Mouse (Mus musculus) kidney, postnatal 10 days (tissue): ENCODE results near the gene Spsb3.

ENCODE experiments used
- DNase-seq: peaks from one replicate; pipeline ENCODE4 v3.0.0; 2021; ENCODE audit warnings: mixed read lengths

Spsb3 gene

DNA sequence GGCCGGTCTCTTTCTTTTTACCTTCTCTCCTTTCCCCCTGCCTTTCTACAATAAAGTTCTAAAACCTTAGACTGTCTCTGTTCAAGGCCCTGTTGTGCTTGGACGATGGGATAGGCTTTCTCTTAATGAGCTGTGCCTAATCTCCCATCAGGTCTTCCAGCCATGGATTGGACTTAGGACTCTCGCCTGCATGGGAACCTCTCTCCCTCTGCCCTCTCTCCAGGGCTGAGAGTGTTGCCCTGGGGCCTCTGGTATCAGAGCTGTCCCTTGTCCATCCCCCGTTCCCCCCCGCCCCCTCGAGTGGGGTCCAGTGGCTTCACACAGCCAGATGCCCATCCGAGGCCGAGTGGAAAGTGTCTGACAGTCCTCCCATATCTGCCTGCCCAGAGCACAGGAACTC, 11.5 kb upstream of the Spsb3 start:
- DNase-seq = no peak

DNA sequence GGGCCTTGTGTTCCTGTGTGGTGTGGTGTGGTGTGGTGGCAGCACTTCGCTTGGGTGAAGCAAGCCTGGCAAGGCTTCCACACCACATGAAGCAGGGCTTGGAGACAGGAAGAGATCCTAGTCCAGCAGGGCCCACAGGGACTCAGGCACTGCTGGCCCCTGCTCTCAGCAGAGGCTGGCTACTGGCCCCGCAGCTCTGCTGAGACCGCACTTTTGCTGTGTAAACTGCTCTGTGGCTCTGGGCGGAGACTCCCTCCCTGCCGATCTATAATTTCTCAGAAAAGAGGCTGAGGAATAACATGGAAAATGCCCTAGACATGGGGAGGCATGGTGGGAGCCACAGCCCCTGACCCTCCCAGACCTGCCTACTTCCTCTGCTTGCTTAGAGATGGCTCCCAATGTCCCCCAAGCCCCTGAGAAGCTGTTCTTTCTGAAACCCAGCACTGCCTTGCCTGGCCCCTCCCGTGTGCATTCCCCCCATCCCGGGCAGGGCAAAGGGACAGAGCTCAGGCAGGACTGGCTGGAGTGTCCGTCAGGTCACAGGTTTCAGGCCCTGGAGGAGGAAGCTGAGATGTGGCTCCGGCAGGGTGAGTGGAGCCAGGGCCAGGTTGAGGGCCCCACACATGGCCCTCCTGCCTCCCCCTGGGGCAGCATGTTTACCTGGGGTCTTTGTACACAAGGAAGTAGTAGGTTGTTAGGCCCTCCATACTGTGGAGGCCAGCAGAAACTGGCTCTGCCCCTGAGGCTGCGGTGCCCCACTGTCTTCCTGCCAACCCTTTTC, 8.9 kb upstream of the Spsb3 start:
- peak; percentile 71 for DNase-seq

GRCm38 (mm10) chr17:24878117-24878397, 8.4 kb upstream of the Spsb3 start:
- peak; percentile 82 for DNase-seq

DNA sequence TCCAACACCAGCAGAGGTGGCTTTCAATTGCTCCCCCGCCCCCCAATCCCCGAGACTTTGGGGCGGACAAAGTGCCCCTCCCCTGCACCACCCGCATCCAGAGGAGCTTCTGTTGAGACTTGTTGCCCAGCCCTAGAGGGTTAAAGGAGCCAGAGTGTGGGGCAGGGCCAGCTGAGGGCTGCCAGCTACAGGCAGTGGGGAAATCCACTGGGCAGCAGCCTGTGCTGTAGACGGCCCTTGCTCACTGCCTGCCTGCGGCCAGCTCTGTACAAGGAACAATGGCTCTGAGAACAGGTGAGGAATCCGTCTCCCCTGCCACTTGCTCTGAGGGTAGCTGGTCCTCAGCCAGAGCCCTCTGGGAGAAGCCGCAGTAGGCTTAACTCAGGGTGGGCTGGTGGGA, 7.9 kb upstream of the Spsb3 start:
- no peak for DNase-seq

GRCm38 (mm10) chr17:24881738-24882440, 4.6 kb upstream of the Spsb3 start:
- peak; percentile 66 for DNase-seq

DNA sequence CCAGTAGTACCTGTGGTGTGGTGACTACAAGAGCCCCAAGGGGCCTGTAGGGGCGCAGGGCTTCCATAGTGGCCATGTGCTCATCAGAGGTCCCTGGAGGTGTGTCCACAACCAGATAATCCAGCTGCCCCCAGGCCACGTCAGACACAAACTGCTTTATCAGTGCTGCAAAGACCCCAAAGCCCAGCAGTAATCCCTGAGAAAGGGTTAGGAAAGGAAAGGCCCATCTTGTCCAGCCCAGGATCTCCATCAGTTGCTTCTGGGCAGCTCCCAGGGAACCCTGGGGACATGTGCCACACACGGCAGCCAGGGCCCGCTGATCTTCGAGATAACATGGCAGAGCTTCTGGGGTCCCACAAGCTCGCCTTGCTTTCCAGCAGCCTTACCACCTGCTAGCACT, 2.1 kb upstream of the Spsb3 start:
- no peak for DNase-seq

DNA sequence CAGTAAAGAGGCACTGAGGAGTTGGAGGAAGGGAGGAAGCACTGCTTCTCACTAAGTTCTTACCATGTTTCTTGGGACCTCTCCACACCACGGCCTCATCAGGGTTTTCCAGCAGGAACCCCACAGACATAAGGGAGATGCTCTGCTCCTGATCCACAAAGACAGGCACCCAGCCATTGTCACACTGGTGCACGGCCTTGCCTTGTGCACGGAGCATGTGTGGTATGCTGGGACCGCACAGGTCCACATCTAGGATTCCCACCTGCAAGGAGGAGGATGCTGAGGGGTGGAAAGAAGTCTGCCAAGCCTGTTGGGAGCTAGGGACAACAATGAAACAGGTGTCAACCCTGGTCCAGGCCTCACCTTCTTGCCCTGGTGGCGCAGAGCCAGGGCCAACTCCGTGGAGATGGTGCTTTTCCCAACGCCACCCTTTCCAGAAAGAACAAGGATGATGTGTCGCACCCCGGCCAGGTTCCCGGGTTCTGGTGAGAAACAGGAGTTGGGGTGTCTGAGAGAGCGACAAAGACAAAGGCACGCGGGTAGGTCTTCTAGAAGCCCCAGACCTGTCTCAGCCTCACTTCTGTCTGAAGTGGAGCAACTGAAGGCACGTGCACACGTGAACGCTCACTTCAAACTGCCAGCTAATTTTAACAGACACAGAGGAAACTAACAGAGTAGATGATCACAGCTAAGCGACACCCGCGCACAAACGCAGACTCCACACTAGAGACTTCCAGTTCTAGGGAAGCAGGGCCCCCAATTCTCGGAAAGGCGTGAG, 898 bp upstream of the Spsb3 start:
- DNase-seq = no peak

- no peak for DNase-seq
These were observed 459 bp downstream of the Spsb3 start for GRCm38 (mm10) chr17:24886932-24887271.

DNA sequence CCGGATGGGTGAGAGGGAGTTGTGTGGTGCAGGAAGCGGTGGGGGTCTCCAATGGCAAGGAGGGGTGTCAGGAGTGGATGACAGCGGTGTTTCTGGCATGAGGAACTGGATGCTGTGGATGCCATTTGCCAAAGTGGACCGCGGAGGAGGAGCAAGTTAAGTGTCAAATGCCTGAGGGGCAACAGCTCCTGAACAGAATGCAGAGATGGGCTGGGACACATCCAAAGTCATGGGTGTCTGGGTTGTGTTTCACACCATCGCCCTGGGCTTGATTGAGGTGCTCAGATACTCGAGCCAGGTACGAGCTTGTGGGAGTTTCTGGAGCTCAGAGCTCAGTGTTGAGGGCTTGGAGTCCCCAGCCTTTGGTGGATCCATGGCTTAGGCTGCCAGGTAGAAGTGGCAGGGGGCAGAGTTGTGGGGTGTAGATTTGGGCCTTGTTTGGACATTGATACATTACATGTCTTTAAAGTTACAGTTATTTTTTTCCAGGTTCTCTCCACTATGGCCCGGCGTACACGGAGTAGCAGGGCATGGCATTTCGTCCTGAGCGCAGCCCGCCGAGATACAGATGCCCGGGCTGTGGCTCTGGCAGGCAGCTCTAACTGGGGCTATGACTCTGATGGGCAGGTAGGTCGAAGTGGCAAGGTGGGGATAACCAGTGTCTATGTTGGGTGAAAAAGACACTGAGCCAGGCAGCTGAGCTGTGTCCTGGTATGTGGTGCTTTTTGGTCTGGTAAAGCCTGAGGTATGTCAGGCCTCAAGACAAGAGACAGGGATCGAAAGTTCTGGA, 1.0 kb downstream of the Spsb3 start:
- DNase-seq = no peak

DNA sequence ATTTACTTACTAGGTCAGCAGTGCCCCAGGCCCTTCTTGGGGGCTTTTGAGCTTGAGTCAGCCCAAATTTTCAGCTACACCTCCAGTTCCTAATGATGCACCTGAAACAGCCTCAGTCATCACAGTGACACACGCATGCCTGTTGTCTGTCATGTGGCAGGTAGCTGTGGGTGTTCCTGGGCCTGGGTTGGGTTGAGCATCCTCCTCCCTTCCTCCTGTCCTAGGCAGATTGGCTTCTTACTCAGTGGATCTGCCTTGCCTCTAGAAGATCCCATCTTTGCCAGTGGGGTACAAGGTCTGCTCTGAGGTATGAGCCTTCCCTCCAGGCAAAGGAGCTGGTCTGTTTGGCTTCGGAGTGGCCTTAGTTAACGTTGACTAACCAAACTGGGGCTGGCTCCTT, 2.4 kb downstream of the Spsb3 start:
- no peak for DNase-seq

- DNase-seq = peak; percentile 15
These were observed 4.0 kb downstream of the Spsb3 start for GRCm38 (mm10) chr17:24890151-24891092.

- peak; percentile 10 for DNase-seq
These were observed 4.9 kb downstream of the Spsb3 start for GRCm38 (mm10) chr17:24891321-24891720.

GRCm38 (mm10) chr17:24892785-24893184, 6.3 kb downstream of the Spsb3 start:
- peak; percentile 13 for DNase-seq

DNA sequence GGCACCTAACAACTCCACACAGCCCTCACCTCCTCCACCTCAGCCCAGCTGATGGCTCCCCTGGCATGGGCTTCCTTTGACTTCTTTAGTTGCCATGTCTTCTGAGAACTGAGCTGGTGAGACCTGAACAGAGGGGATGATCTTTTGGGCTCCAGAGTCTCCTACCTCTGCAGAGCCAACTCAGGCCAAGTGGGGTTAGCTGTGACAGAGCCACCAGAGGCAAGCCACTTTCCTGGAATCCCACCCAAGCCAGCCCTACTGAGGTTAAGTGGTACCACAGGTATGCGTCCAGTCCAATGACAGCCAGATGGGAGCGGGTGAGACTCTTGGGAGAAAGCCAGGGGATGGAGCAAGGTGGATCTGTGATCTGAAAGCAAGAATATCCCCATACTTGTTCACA, 6.8 kb downstream of the Spsb3 start:
- peak; percentile 10 for DNase-seq

- DNase-seq = no peak
These were observed 7.9 kb downstream of the Spsb3 start for GRCm38 (mm10) chr17:24894061-24894994.

DNA sequence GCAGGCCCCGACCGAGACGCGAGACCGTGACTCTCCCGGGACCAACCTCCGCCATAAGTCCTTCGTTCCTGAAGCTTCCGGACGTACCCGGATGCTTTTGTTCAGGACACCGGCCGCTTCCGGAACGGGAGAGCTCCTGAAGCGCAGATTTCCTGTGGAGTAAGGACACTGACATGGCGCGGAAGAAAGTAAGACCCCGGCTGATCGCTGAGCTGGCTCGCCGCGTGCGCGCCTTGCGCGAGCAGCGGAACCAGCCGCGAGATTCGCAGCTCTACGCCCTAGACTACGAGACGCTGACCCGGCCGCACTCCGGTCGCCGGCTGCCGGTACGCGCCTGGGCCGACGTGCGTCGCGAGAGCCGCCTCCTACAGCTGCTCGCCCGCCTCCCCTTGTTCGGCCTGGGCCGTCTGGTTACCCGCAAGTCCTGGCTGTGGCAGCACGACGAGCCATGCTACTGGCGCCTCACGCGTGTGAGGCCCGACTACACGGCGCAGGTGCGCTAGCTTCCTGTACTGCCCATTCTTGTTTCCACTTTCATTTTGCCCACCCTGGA, 8.6 kb downstream of the Spsb3 start, which contains the start of the genes Eme2 and Mrps34:
Gene Eme2 (minus strand): TSS at position 93 of the 553 bp plus-strand sequence.
Gene Mrps34 (plus strand): TSS at position 122 of the 553 bp plus-strand sequence.
- peak; percentile 90 for DNase-seq

GRCm38 (mm10) chr17:24895571-24896240, 9.3 kb downstream of the Spsb3 start:
- DNase-seq = peak; percentile 30

DNA sequence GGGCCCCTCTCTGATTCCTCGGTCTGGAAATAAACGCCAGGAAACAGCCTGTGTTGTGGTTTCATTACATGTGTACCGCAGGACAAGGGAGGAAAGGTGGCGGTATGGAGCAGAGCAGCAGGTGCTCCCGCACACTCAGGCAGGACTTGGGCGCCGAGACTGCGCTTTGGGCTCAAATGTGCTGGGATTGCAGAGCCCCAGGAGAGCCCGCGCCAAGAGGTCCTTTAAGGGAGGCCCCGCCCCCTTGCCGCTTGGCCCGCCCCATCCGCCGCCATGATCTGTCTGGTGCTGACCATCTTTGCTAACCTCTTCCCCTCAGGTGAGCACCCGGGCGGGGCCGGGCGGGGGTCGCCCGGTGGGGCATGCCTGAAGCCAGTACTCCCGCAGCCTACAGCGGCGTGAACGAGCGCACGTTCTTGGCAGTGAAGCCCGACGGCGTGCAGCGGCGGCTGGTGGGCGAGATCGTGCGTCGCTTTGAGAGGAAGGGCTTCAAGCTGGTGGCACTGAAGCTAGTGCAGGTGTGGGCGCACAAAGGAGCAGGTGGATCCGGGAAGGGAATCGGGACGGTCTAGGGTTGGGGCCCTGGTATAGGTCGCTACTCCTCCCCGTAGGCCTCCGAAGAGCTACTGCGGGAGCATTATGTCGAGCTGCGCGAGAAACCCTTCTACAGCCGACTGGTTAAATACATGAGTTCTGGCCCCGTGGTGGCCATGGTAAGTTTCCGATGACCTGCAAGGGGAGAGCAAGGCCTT, 10.0 kb downstream of the Spsb3 start, which contains the start of gene Nme3:
Gene Nme3 (plus strand): TSS at position 260 of the 752 bp plus-strand sequence.
- peak; percentile 91 for DNase-seq

DNA sequence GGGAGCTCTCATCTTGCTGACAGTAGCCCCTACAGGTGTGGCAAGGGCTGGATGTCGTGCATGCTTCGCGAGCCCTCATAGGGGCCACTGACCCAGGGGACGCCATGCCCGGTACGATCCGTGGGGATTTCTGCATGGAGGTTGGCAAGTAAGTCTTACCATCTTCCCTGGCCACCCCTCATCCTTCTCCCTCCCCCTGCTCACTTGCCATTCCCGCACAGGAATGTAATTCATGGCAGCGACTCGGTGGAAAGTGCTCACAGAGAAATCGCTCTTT, 10.5 kb downstream of the Spsb3 start:
- peak; percentile 24 for DNase-seq
